Mouse (Mus musculus) liver, embryonic 13.5 days (tissue): Measurements from ENCODE around the gene Sec14l1. TPM values are rescaled to one million over a fixed set of nuclear protein-coding genes. Genes with fewer than 3 reads are reported as not detected.

Experiments
- ATAC-seq: fragments of 200-750 bp; cut with Nextera tagmentation; 2 replicates; pipeline ENCODE4 v1.8.0; 2017; ENCODE audit warnings: low read depth, mild to moderate bottlenecking, moderate number of reproducible peaks, moderate library complexity
- DNase-seq: peaks from one replicate; pipeline ENCODE4 v3.0.0; 2022
- H3K27ac ChIP-seq: fragments of 300-500 bp; sonication (generic); 2 replicates; pipeline ENCODE4 v1.5.1; 2015; ENCODE audit warnings: moderate library complexity, mild to moderate bottlenecking, inconsistent platforms
- H3K27me3 ChIP-seq: fragments of 300-500 bp; sonication (generic); 2 replicates; pipeline ENCODE4 v1.6.1; 2015; ENCODE audit warnings: mild to moderate bottlenecking, inconsistent platforms
- H3K36me3 ChIP-seq: fragments of 300-500 bp; sonication (generic); 2 replicates; pipeline ENCODE4 v1.6.1; 2015; ENCODE audit warnings: mild to moderate bottlenecking, inconsistent platforms
- H3K4me1 ChIP-seq: fragments of 300-500 bp; sonication (generic); replicated peaks from 2 replicates; pipeline ENCODE4 v1.6.1; 2015; ENCODE audit warnings: inconsistent platforms
- H3K4me2 ChIP-seq: fragments of 300-500 bp; sonication (generic); 2 replicates; pipeline ENCODE4 v1.6.1; 2015; ENCODE audit warnings: inconsistent platforms, mild to moderate bottlenecking, moderate library complexity
- H3K4me3 ChIP-seq: fragments of 300-500 bp; sonication (generic); replicated peaks from 2 replicates; pipeline ENCODE4 v1.5.1; 2015; ENCODE audit warnings: mild to moderate bottlenecking, inconsistent platforms
- H3K9ac ChIP-seq: fragments of 300-500 bp; sonication (generic); 2 replicates; pipeline ENCODE4 v1.6.1; 2015; ENCODE audit warnings: mild to moderate bottlenecking, inconsistent platforms
- H3K9me3 ChIP-seq: fragments of 300-500 bp; sonication (generic); replicated peaks from 2 replicates; pipeline ENCODE4 v1.6.1; 2016; ENCODE audit warnings: inconsistent platforms
- WGBS: fragments of 180-500 bp; shearing (Covaris S2); methylation state at CpG from one replicate; pipeline ENCODE4 v1.1.7; 2015; ENCODE audit not compliant: insufficient replicate concordance; 5-methylcytosine and 5-hydroxymethylcytosine counted together
- polyA plus RNA-seq: library from polyadenylated mRNA; unstranded; fragments of >200 nt; fragmentation: Nextera tagmentation; extraction: Ambion mirVana; gene quantifications from 2 replicates; pipeline ENCODE4 v1.2.1, GENCODE M21; 2015

Gene Sec14l1
- polyA plus RNA-seq, 1 experiment from 2014 or later: 19.7 TPM

- H3K36me3 ChIP-seq: no peaks in the 10 kb centered on the region
- no peak overlapping the region for H3K9ac ChIP-seq
- no peak for DNase-seq
- no peak overlapping the region for H3K4me2 ChIP-seq
- peaks cover 17% of the 10 kb centered on the region for H3K4me1 ChIP-seq
- H3K4me3 ChIP-seq: no peak overlapping the region
- peaks cover 48% of the 10 kb centered on the region for H3K27me3 ChIP-seq
- no peaks in the 10 kb centered on the region for H3K9me3 ChIP-seq
- 31% methylated on average over 7 of the region's 7 CpGs for WGBS
- no peak for ATAC-seq
- no peak overlapping the region for H3K27ac ChIP-seq
Observed at GRCm38 (mm10) chr11:117196681-117197080, 81.7 kb downstream of the Sec14l1 start.

- DNase-seq (no peak), ATAC-seq (no peak)
- H3K27ac ChIP-seq: no peak overlapping the region
- no peaks in the 10 kb centered on the region for H3K9me3 ChIP-seq
- peaks cover 25% of the 10 kb centered on the region for H3K4me1 ChIP-seq
- no peak overlapping the region for H3K9ac ChIP-seq
- H3K4me3 ChIP-seq: no peak overlapping the region
- no peaks in the 10 kb centered on the region for H3K36me3 ChIP-seq
- no peak overlapping the region for H3K4me2 ChIP-seq
- WGBS: 70% methylated on average over 5 of the region's 5 CpGs
- H3K27me3 ChIP-seq: peaks cover 55% of the 10 kb centered on the region
Observed at GRCm38 (mm10) chr11:117198122-117198521, 83.2 kb downstream of the Sec14l1 start.

GRCm38 (mm10) chr11:117199282-117200175 lies 84.6 kb downstream of the Sec14l1 start, which contains the start of gene Sept9:
Gene Sept9 (plus strand): TSS chr11:117199661.
- peaks cover 61% of the 10 kb centered on the region for H3K27me3 ChIP-seq
- H3K4me1 ChIP-seq: peaks cover 38% of the 10 kb centered on the region
- H3K36me3 ChIP-seq: no peaks in the 10 kb centered on the region
- ATAC-seq (0 out of 2 replicates have a peak, but pooled peaks have one; percentile 16), DNase-seq (no peak)
- H3K27ac ChIP-seq: peak within 1 kb of the TSS; percentile 39
- peak within 1 kb of the TSS; percentile 62 for H3K9ac ChIP-seq
- H3K4me2 ChIP-seq: peak within 1 kb of the TSS; percentile 59
- peak within 1 kb of the TSS; percentile 55 for H3K4me3 ChIP-seq
- no peaks in the 10 kb centered on the region for H3K9me3 ChIP-seq
- 3% methylated on average over 70 of the region's 70 CpGs for WGBS

GRCm38 (mm10) chr11:117201846-117202245 lies 86.9 kb downstream of the Sec14l1 start:
- Histone ChIP-seq H3K4me3 (no peak overlapping the region), H3K36me3 (no peaks in the 10 kb centered on the region), H3K4me1 (peaks cover 48% of the 10 kb centered on the region), H3K27ac (no peak overlapping the region), H3K9me3 (no peaks in the 10 kb centered on the region), H3K4me2 (0 out of 2 replicates have a peak overlapping the region, but pooled peaks have one; percentile 24), H3K27me3 (peaks cover 61% of the 10 kb centered on the region), H3K9ac (no peak overlapping the region)
- DNase-seq: no peak
- 63% methylated on average over 12 of the region's 12 CpGs for WGBS
- ATAC-seq: no peak

- WGBS: 52% methylated on average over 8 of the region's 8 CpGs
- ATAC-seq (peak; percentile 70), DNase-seq (no peak)
- H3K27me3 ChIP-seq: peaks cover 38% of the 10 kb centered on the region
- peak overlapping the region; percentile 77 for H3K27ac ChIP-seq
- H3K4me2 ChIP-seq: peak overlapping the region; percentile 39
- H3K4me3 ChIP-seq: no peak overlapping the region
- H3K9ac ChIP-seq: peak overlapping the region; percentile 29; the same call in 1 of the 2 replicates
- H3K4me1 ChIP-seq: peaks cover 49% of the 10 kb centered on the region
- H3K36me3 ChIP-seq: peaks cover 6% of the 10 kb centered on the region; the same call in 1 of the 2 replicates
- no peaks in the 10 kb centered on the region for H3K9me3 ChIP-seq
Observed at GRCm38 (mm10) chr11:117204606-117205005, 89.6 kb downstream of the Sec14l1 start.

GRCm38 (mm10) chr11:117205042-117205441 lies 90.1 kb downstream of the Sec14l1 start:
- Histone ChIP-seq H3K9me3 (no peaks in the 10 kb centered on the region), H3K4me1 (peaks cover 45% of the 10 kb centered on the region), H3K36me3 (peaks cover 6% of the 10 kb centered on the region; the same call in 1 of the 2 replicates), H3K27me3 (peaks cover 33% of the 10 kb centered on the region), H3K9ac (no peak overlapping the region), H3K27ac (peak overlapping the region; percentile 75), H3K4me2 (peak overlapping the region; percentile 39; the same call in 1 of the 2 replicates), H3K4me3 (0 out of 2 replicates have a peak overlapping the region, but pooled peaks have one; percentile 2)
- ATAC-seq: peak; percentile 27; the same call in 1 of the 2 replicates
- no peak for DNase-seq
- WGBS: 55% methylated on average over 6 of the region's 6 CpGs

GRCm38 (mm10) chr11:117205447-117205846 lies 90.5 kb downstream of the Sec14l1 start:
- Histone ChIP-seq H3K36me3 (peaks cover 6% of the 10 kb centered on the region; the same call in 1 of the 2 replicates), H3K27ac (no peak overlapping the region), H3K4me2 (peak overlapping the region; percentile 39; the same call in 1 of the 2 replicates), H3K4me1 (peaks cover 44% of the 10 kb centered on the region), H3K9ac (no peak overlapping the region), H3K4me3 (0 out of 2 replicates have a peak overlapping the region, but pooled peaks have one; percentile 2), H3K27me3 (peaks cover 29% of the 10 kb centered on the region), H3K9me3 (no peaks in the 10 kb centered on the region)
- DNase-seq (no peak), ATAC-seq (no peak)
- 61% methylated on average over 9 of the region's 9 CpGs for WGBS

- no peak overlapping the region for H3K27ac ChIP-seq
- H3K36me3 ChIP-seq: peaks cover 6% of the 10 kb centered on the region; the same call in 1 of the 2 replicates
- DNase-seq: no peak
- H3K27me3 ChIP-seq: 0 out of 2 replicates have a peak, but pooled peaks cover 13% of the 10 kb centered on the region
- H3K9ac ChIP-seq: no peak overlapping the region
- no peaks in the 10 kb centered on the region for H3K9me3 ChIP-seq
- ATAC-seq: no peak
- H3K4me2 ChIP-seq: no peak overlapping the region
- no peak overlapping the region for H3K4me3 ChIP-seq
- 56% methylated on average over 5 of the region's 5 CpGs for WGBS
- H3K4me1 ChIP-seq: peaks cover 29% of the 10 kb centered on the region
Observed at GRCm38 (mm10) chr11:117207436-117207835, 92.5 kb downstream of the Sec14l1 start.

- Histone ChIP-seq H3K4me2 (no peak overlapping the region), H3K27me3 (0 out of 2 replicates have a peak, but pooled peaks cover 9% of the 10 kb centered on the region), H3K4me3 (no peak overlapping the region), H3K36me3 (peaks cover 6% of the 10 kb centered on the region; the same call in 1 of the 2 replicates), H3K9me3 (no peaks in the 10 kb centered on the region), H3K27ac (no peak overlapping the region), H3K9ac (no peak overlapping the region), H3K4me1 (peaks cover 25% of the 10 kb centered on the region)
- ATAC-seq: no peak
- DNase-seq: no peak
- 73% methylated on average over 8 of the region's 8 CpGs for WGBS
Observed at GRCm38 (mm10) chr11:117208151-117208673, 93.2 kb downstream of the Sec14l1 start.
